In the genomic region with DNA sequence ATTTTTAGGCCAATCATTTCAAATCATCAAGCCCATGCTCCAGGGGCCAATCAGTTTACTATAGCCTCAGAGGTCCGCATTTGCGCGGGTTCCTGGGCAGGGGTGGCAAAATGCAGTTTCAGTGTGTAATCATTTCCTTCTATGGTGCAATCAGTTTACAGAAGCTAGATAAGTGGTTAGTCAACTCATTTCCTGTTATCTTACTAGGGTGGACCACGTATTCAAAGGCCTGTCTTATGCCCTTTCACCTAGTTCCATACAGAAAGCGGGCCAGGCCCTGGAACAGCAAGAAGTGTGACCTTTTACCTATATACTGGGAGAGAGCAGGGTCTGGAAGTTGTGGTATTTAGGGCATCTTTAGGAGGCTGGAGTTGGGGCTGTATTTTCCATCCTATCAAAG, we compare ENCODE assay signal across 18 mouse cellular contexts.
"Had no signal": no experiment of that assay in that cellular context is flagged by ENCODE, and none has a peak within 500 bp of the region (broad histone marks: within the 10 kb centered on the region; RNA-seq: fewer than 3 reads in every experiment).

No protein-coding gene starts in this region.

- H3K36me3 ChIP-seq: liver, embryonic 15.5 days; midbrain, embryonic 10.5 days; midbrain, embryonic 12.5 days; neural tube, embryonic 13.5 days; neural tube, embryonic 15.5 days; stomach, embryonic 15.5 days had no signal

- H3K4me2 ChIP-seq: liver, embryonic 15.5 days; lung, embryonic 14.5 days; midbrain, embryonic 12.5 days; neural tube, embryonic 13.5 days; neural tube, embryonic 15.5 days; stomach, embryonic 15.5 days had no signal

- DNase-seq: lung, adult 18-20 months; lung, embryonic 14.5 days; lung, postnatal 14 days; lung, postnatal 36 days; midbrain, embryonic 14.5 days; right cerebral cortex, postnatal 14 days; thymus, adult 18-20 months; thymus, postnatal 14 days; thymus, postnatal 36 days had no signal

- H3K4me1 ChIP-seq: liver, embryonic 15.5 days; midbrain, embryonic 10.5 days; midbrain, embryonic 12.5 days; neural tube, embryonic 13.5 days; neural tube, embryonic 15.5 days; stomach, embryonic 15.5 days had no signal

- H3K27ac ChIP-seq: liver, embryonic 15.5 days; macrophage; midbrain, embryonic 10.5 days; midbrain, embryonic 12.5 days; neural tube, embryonic 13.5 days; neural tube, embryonic 15.5 days; stomach, embryonic 15.5 days had no signal

- H3K9ac ChIP-seq: liver, embryonic 15.5 days; lung, embryonic 14.5 days; midbrain, embryonic 12.5 days; neural tube, embryonic 13.5 days; neural tube, embryonic 15.5 days; stomach, embryonic 15.5 days had no signal

- H3K27me3 ChIP-seq: liver, embryonic 15.5 days; midbrain, embryonic 12.5 days; neural tube, embryonic 13.5 days; neural tube, embryonic 15.5 days; stomach, embryonic 15.5 days had no signal

- H3K4me3 ChIP-seq: liver, embryonic 15.5 days; midbrain, embryonic 10.5 days; midbrain, embryonic 12.5 days; myocyte; neural tube, embryonic 13.5 days; neural tube, embryonic 15.5 days; stomach, embryonic 15.5 days had no signal

- H3K9me3 ChIP-seq: liver, embryonic 15.5 days; midbrain, embryonic 12.5 days; neural tube, embryonic 15.5 days; stomach, embryonic 15.5 days had no signal

- ATAC-seq: midbrain, embryonic 16.5 days had no signal
